Mouse (Mus musculus): Measurements from ENCODE around the gene Epop.
A peak's percentile ranks its signal among the peaks of the same experiment; 100 is the strongest.

Gene Epop

DNA sequence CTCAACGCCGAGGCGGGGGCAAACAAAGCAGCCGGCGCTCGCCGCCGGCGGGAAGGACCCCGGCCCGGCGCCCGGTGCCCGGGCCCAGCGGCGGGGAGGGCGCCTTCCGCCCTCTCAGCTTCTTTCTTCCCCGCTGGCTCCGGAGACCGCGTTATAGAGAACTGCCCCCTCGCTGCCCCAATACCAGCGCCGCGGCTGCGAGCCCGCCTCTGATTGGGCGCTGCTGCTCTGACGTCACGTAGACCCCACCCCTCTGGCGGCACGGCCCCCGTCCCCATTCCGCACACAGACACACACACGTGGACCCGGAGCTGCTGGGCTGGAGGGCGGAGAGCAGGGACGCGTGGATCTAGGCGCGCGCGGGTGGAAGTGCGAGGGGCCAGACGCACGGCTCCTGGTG is at the start of gene Epop:
Gene Epop (minus strand): TSS at position 127 of the 400 bp plus-strand sequence.
- peak; percentile 85 to 88 for DNase-seq (ENCODE audit: low spot score in 2 of 2)

DNA sequence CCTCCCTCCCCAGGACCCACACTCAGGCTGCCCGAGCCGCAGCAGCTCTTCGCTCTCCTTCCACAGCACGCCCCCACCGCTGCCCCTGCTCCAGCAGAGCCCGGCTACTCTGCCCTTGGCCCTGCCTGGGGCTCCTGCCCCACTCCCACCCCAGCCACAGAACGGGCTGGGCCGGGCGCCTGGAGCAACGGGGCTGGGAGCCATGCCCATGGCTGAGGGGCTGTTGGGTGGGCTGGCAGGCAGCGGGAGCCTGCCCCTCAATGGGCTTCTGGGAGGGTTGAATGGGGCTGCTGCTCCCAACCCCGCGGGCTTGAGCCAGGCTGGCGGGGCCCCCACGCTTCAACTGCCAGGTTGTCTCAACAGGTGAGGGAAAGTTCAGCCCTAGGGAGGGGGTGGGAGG is 48.8 kb upstream of the Epop start:
- DNase-seq (ENCODE audit: low spot score in 2 of 2), result no peak

DNA sequence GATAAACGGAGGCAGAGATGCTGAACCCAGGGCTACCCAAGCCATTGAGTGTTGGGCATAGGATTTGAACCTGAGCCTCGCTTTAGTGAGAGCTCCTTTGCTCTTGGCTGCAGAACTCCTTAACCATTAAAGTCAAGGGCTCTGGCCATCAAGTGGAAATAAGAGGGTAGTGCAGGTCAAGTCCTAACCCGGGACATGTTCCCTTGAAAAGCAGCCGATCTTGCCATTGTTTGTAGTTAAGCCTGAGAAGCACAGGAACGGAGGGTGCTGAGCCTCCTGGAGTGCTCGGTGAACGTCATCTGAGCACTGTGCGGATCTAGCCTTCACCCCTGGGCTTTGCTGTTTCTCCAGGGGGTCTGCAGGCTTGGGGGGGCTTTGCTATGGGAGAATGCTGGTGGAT is 48.3 kb upstream of the Epop start:
- DNase-seq (ENCODE audit: low spot score in 2 of 2), result no peak

DNA sequence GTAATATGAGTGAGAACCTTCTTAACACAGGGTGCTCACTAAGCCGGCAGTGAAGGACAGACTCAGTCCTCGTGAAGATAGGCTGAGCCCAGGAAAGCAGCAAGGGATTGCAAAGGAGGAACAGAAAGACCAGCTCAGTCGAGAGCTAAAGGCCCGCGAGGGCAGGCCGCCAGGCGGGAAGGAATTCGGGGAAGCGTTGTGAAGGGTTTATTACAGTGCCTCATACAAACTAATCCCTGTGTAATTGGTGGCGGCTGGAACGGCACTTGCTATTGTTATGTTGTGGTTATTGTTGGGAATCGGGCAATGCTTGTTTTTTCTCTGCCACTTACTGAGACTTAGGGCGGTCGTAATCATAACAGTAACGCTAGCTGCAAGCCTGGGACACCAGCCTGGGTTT is 47.9 kb upstream of the Epop start:
- no peak for DNase-seq (ENCODE audit: low spot score in 2 of 2)

DNA sequence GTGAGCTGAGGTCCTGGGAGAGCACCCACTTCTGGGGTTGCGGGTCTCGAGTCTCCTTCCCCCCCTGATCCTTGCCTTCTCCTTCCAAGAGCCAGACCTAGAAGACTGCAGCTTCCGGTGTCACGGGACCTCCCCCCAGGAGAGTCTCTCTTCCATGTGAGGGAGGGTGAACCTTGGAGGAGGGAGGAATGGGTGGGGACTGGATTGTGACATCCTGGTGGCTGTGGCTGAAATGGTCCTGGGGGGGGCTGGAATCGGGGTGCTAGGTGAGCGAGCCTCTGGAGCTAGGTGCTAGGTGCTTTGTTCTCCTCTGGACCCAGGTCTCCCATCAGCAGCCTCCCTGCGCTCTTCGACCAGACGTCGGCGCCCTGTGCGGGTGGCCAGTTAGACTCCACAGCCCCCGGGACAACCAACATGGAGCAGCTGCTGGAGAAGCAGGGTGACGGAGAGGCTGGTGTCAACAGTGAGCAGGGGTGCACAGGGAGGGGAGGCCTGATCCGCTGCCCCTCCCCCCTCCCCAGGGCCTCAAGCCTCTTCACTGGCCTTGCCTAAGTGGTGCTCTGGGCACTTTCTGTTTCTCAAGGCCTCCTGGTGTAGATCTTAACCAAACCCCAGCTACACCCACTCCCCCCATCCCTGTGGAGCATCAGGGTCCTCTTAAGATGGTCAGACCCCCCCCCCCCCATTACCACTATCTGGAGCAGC is 46.7 kb upstream of the Epop start:
- no peak for DNase-seq (ENCODE audit: low spot score in 2 of 2)

DNA sequence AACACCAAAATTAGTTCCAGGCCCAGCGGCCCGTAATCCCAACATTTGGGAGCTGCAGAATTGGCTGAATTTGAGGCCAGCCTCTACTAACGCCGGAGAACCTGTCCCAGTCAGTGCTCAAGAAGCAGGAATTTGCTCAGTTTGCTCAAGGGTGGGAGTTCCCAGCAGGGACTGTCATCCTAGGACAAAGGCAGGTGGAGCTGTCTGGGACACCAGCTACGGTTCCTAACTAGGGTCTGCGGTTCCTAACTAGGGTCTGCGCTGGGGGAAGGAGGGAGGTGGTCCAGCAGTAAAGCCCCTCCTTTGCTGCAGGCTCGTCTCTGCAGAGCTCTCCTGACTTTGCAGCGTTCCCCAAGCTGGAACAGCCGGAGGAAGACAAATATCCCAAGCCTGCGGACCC is 43.6 kb upstream of the Epop start:
- DNase-seq (ENCODE audit: low spot score in 2 of 2), result no peak

DNA sequence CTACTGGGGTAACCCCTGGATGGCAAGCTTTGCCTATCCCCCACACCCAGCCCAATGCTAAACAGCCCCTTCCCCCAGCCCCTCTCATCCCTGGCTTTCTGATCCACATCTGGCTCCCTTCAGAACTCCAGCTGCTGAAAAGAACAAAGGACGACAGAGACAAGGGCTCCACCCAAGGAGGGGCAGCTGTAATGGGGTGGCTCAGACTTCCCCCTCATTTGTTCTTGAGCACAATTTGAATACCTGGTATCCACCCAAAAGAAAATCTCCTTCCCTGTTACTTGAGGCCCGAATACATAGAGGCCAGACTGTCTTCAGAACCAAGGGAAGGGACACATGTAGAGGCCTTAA is 41.6 kb upstream of the Epop start:
- DNase-seq (ENCODE audit: low spot score in 2 of 2), result no peak

DNA sequence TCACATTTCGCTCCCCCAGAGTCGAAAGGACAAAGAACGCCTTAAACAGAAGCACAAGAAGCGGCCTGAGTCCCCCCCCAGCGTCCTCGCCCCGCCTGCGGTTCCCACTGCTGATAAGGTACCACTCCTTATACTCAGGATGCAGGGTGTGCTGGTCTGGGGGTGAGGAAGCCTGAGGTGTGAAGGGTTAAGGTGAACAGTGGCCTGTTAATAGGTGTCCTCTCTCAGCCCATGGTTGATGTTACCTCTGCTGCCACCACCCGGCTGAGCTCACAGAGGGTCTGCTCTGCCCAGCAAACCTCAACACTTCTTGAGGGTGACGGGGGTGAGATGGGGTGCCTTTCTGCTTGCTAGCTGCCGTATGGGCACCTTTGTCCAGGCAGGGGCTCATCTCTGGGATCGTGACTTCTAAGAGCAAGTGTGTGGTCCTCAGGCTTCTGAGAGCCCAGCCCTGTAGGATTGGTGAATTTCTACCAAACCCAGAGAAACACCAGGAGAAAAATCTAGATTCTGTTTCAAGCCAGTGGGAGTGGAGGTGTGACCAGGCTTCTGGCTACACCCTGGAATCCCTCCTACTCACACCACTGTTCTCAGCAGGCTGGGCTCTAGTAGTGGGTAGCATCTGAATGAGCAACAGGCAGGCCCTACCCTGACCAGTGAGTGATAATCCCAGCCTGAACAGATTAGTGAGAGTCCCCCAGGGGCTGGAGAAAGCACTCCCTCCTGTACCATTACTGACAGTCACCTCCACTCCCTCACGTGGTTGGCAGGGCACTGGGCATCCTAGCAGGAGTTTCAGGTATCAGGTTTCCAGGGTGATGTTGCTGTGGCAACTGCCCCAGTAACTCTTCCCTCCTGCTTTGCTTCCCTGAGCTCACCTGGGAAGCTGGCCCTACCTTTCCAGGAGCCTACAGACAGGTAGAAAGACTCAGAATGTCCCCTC is 41.0 kb upstream of the Epop start:
- DNase-seq (ENCODE audit: low spot score in 2 of 2), result no peak

DNA sequence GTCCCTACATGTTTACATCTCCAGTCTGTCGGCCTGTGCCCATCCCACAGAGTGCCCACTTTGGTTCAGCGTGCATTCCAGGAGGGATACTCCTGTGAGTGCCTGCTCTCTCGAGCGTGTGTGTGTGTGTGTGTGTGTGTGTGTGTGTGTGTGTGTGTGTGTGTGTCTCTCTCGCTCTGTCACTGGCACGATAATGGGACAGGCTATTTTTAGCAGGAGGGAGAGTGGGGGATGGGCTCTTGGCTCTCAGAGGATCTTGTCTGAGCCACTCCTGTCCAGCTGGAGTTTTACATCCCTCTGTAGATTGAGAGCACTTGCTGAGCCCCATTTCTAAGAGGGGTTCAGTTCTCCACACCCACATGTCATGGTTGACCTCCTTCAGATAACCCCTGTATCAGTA is 40.3 kb upstream of the Epop start:
- DNase-seq (ENCODE audit: low spot score in 2 of 2), result no peak

DNA sequence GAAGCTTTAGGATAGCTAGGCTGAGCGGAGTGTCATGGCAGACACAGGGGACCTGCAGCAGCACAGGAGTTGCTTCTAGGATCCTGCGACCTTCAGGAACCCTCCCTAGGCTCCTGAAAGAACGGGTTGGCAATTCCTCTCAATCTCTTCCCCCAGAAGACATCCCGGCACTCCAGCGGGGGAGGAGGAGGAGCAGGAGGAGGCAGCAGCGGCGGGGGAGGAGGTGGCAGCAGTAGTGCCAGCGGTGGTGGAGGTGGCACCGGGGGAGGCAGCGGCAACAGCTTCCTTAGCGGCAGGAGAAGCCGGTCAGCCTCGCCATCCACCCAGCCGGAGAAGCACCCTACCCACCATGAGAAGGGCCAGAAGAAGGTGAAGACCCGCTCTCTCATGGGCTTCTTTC is 39.8 kb upstream of the Epop start:
- DNase-seq (ENCODE audit: low spot score in 2 of 2), result no peak

DNA sequence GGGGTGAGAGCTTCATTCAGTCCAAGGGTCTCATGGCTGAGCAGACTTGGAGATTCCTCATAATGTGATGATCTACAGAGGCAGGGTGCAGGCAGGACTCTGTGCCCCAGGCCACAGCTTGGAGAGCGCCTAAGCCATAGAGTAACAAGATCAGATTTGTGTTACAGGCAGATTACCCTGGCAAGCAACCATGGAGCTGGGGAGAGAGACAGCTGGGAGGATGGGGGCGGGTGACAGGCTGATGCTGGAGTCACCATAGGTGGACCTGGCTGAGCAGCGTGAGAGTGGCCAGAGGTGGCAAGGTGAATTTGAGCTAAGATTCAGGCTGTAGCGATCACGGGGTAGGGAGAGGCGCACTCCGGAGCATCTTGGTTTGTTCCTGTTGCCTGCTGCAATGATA is 38.7 kb upstream of the Epop start:
- DNase-seq (ENCODE audit: low spot score in 2 of 2), result no peak

DNA sequence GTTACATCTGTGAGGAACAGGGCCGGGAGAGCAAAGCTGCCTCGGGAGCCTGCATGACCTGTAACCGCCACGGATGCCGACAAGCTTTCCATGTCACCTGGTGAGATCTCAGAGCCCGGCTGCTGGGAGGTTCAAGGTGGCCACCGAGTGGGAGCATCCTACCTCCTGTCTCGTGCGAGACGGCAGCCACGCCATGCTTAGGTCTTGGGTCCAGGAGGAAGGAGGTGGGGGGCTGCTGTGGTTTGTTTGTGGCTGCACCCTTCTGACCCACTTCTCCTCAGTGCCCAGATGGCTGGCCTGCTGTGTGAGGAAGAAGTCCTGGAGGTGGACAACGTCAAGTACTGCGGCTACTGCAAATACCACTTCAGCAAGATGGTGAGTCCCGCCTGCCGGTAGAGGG is 37.3 kb upstream of the Epop start:
- no peak for DNase-seq (ENCODE audit: low spot score in 2 of 2)

DNA sequence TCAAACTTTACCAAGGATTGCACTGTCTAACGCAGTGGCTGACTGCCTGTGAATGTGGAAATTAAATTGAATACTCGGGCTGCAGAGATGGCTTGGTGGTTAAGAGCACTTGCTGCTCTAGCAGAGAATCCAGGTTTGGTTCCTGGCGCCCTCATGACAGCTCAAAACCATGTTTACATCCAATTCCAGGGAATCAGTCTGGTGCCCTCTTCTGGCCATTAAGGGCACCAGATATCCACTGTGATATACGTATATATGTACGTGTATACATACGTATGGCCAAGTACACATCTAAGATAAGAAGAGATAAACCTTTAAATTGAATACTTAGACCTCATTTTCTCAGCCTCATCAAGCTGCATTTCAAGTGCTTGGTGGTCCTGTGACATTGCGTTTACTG is 36.7 kb upstream of the Epop start:
- DNase-seq (ENCODE audit: low spot score in 2 of 2), result no peak

DNA sequence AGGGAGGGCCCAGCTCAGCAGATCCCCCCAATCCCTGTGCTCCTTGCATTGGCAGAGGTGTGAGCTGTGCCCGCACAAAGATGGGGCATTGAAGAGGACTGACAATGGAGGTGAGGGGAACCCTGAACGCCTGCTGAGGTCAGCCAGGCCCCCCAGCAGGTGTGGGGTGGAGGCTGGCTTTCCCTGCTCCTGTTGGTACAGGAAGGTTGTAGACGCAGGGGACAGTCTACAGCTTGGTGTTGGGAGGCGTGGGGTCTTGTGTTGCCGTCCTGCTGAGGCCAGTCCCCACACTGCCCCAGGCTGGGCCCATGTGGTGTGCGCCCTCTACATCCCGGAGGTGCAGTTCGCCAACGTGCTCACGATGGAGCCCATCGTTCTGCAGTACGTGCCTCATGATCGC is 35.9 kb upstream of the Epop start:
- no peak for DNase-seq (ENCODE audit: low spot score in 2 of 2)

DNA sequence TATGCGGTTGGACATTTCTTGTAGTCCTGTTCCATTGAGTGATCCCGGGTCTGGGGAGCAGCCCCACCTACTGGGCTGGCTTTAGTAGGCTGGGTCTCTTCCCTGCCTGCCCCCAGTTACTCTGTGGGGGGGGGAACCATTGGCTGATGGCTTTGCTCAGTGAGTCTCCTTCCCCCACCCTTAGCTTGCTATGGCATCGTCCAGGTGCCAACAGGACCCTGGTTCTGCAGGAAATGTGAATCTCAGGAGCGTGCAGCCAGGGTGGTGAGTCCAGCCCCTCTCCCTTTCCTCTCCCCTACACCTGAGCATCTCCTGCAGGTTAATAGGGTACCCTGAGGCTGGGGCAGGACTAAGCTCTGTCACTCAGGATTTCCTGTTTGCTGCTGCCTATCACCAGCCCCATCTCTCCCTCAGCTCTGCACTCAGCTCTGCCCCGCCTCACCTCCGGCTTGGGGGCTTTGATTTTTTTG is 35.3 kb upstream of the Epop start:
- DNase-seq (ENCODE audit: low spot score in 2 of 2), result no peak

DNA sequence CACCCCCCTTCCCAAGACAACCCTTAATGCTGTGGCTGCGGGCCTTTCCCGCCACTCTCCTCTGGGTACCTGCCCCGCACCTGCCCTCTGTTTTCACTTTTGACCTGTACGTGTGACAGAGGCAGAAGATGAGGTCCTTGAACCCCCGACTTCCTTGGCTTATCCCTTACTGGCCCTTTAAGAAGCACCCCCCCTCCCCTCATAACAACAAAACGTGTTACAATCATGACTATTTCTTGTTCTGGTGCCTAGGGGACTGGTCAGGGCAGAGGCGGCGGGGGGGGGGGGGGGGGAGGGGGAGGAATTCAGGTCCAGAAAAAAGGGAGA is 34.8 kb upstream of the Epop start:
- DNase-seq (ENCODE audit: low spot score in 2 of 2), result no peak

DNA sequence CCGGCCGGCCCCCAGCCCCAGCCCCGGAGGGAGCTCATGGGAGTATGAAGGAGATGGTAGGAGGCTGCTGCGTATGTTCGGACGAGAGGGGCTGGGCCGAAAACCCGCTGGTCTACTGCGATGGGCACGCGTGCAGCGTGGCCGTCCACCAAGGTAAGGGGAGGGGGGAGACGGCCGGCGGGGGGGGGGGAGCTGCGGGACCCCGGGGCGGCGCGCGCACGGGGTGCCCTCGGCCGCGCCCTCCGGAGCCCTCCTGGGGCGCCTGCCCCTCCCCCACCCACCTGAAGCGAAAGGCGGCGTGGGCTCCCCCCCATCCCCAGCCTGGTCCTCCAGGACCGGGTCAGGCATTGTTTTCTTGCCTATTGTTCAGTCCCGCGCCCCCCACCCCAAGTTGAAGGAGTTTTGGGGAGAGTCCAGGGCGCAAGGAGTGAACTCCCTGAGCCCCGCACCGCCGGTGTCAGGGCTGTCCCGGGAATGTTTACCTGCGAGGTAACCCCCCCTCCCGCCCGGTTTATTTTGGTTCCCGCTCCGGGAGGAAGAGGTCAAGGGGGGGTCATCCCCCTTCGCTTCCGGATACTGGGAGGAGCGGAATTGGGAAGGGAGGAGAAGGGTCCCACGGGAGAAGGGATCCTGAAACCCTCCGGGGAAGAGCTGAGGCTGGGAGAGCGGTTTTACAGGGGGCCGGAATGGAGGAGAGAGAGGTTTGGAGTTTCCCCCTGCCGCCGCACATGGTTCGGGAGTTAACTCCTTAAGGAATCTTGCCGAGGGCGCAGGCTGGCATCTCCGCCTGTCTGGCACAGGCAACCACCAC is 34.2 kb upstream of the Epop start:
- no peak for DNase-seq (ENCODE audit: low spot score in 2 of 2)

DNA sequence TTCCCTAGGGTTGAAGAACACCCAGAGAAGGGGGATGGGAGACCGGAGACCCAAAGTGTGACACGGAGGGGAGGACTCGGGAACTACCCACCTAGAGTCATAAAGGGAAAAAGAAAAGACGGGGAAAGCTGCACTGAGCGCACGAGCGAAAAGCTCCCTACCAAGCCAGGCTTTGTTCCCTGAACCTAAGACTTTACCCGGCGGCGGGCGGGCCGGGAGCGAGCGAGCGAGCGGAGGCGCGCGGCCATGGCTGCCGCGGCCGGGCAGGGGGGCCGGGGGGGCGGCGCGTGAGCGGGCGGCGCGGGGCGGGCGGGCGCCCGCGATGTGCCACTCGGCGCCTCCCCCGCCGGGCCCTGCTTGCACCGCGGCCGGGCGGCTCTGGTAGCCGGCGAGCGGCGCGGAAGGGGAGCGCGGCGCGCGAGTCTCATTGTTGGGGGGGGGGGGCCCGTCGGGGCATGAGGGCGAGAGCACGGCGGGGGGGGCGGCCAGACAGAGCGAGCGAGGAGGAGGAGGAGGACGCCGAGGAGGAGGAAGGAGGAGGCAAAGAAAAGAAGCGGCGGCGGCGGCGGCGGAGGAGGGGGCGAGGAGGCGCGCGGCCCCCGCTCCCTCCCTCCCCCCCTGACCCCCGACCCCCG is 33.5 kb upstream of the Epop start, which contains the start of gene Mllt6:
Gene Mllt6 (plus strand): TSS at position 522 of the 635 bp plus-strand sequence.
- peak in 1 of 2 experiments; percentile 63 for DNase-seq (ENCODE audit: low spot score in 2 of 2)

DNA sequence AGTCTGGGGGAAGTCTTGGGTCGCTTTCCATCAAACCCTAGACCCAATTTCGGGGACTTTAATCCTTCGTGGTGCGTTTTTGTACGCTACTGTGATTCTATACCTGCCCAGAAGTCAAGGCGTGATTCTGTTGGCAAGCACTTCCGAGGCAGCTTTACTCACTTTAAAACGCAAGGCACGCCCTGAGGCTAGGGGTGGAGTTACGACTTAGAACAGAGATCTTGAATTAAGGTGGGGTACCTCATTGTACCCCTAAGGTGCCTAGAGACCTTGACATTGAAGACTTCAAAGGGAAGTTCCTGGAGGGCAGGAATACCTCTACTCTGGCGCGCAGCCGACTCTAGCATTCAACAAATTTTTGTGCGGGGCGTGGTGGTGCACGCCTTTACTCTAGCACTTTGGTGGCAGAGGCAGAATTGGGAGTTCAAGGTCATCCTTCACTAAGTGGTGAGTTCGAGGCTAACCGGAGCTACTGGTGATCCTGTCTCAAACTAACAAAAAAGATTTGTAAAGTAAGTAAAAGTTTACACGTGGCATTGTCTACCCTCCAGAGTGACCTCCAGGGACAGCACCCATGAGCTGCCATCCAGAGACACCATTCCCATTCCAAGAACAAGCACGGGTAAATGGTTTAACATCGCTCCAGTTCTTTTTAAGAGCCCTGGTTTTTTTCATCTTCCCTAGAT is 32.8 kb upstream of the Epop start:
- no peak for DNase-seq (ENCODE audit: low spot score in 2 of 2)

DNA sequence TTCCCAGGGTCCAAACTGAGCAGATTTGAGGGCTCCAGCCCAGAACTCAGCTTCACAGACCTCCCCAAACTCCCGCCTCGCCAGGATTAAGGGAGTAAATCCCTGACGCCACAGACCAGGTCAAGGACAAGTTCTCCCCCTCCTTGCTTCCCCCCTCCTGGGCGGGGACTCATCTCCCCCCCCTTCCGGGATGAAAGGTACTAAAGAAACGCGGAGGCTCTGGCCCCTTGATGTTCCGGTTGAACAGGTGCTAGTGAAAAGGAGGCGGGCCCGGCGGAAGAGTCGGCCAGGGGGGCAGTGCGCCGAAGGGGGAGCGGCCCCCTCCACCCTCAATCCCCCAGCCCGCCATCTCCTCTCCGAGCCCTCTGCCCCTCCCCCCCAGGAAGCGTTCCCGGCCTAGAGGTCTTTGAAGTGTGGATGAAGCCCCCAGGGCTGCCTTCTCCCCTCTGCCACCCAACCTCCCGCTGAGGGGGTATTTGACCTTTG is 32.2 kb upstream of the Epop start:
- no peak for DNase-seq (ENCODE audit: low spot score in 2 of 2)

Measured in frontal cortex, postnatal 14 days (tissue).